Mouse (Mus musculus) G1E (cell line): Measurements from ENCODE around the gene Abce1.

Experiments used
- CTCF ChIP-seq: IDR thresholded peaks from 2 replicates; pipeline ENCODE4 v1.5.1; 2012; ENCODE audit warnings: low read depth, low read length, inconsistent platforms, mixed read lengths
- GATA1 ChIP-seq: IDR thresholded peaks from 2 replicates; pipeline ENCODE4 v1.6.1; 2012; ENCODE audit warnings: borderline replicate concordance, low read length, inconsistent platforms, mixed read lengths
- TAL1 ChIP-seq: conservative IDR thresholded peaks from 2 replicates; pipeline ENCODE4 v1.6.1; 2012; ENCODE audit warnings: low read depth, low read length, inconsistent platforms, mixed read lengths

DNA sequence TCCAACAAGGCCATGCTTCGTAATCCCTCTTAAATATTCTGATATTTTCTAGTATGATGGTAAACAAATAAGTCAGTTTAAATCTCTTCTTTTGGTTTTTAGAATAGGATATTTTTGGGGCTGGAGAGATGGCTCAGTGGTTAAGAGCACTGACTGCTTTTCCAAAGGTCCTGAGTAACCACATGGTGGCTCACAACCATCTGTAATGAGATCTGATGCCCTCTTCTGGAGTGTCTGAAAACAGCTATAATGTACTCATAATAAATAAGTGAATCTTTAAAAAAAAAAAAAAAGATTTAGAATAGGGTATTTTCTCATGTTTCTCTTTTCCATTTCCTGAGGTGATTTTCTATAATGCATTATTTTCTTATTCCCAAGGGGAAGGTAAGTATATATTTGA is 16.4 kb upstream of the Abce1 start:
- TF ChIP-seq CTCF = no peak
- no peak for TF ChIP-seq GATA1
- TF ChIP-seq TAL1 = no peak
